Mouse (Mus musculus) heart, embryonic 15.5 days (tissue): Measurements from ENCODE around the gene Ap3s2. TPM values are rescaled to one million over a fixed set of nuclear protein-coding genes. Genes with fewer than 3 reads are reported as not detected.

ENCODE experiments used
- ATAC-seq: fragments of 200-750 bp; cut with Nextera tagmentation; replicated peaks from 2 replicates; pipeline ENCODE4 v1.8.0; 2017; ENCODE audit warnings: low read depth, moderate TSS enrichment; ENCODE audit not compliant: insufficient number of reproducible peaks, insufficient read depth, low FRiP score
- H3K27ac ChIP-seq: fragments of 300-500 bp; sonication (generic); 2 replicates; pipeline ENCODE4 v1.5.1; 2015; ENCODE audit warnings: mild to moderate bottlenecking, inconsistent platforms
- H3K27me3 ChIP-seq: fragments of 300-500 bp; sonication (generic); 2 replicates; pipeline ENCODE4 v1.6.1; 2015; ENCODE audit warnings: inconsistent platforms
- H3K36me3 ChIP-seq: fragments of 300-500 bp; sonication (generic); 2 replicates; pipeline ENCODE4 v1.6.1; 2015; ENCODE audit warnings: mild to moderate bottlenecking, inconsistent platforms
- H3K4me1 ChIP-seq: fragments of 300-500 bp; sonication (generic); replicated peaks from 2 replicates; pipeline ENCODE4 v1.6.1; 2015; ENCODE audit warnings: inconsistent platforms
- H3K4me2 ChIP-seq: fragments of 300-500 bp; sonication (generic); 2 replicates; pipeline ENCODE4 v1.6.1; 2015; ENCODE audit warnings: inconsistent platforms, mild to moderate bottlenecking, moderate library complexity
- H3K4me3 ChIP-seq: fragments of 300-500 bp; sonication (generic); 2 replicates; pipeline ENCODE4 v1.5.1; 2015; ENCODE audit warnings: mild to moderate bottlenecking, inconsistent platforms
- H3K9ac ChIP-seq: fragments of 300-500 bp; sonication (generic); 2 replicates; pipeline ENCODE4 v1.6.1; 2015; ENCODE audit warnings: mild to moderate bottlenecking, inconsistent platforms
- H3K9me3 ChIP-seq: fragments of 300-500 bp; sonication (generic); replicated peaks from 2 replicates; pipeline ENCODE4 v1.6.1; 2016; ENCODE audit warnings: inconsistent platforms
- WGBS: fragments of 180-500 bp; shearing (Covaris S2); methylation state at CpG from one replicate; pipeline ENCODE4 v1.1.7; 2015; ENCODE audit warnings: mixed read lengths; 5-methylcytosine and 5-hydroxymethylcytosine counted together
- polyA plus RNA-seq: library from polyadenylated mRNA; unstranded; fragments of >200 nt; fragmentation: Nextera tagmentation; extraction: Ambion mirVana; gene quantifications from 2 replicates; pipeline ENCODE4 v1.2.1, GENCODE M21; 2015

The Ap3s2 gene
- polyA plus RNA-seq, 1 experiment from 2014 or later: 24.7 TPM

GRCm38 (mm10) chr7:79883613-79884334 is 36.7 kb downstream of the Ap3s2 start:
- no peak for ATAC-seq
- Histone ChIP-seq H3K36me3 (peaks cover 17% of the 10 kb centered on the region; the same call in 1 of the 2 replicates), H3K9me3 (no peaks in the 10 kb centered on the region), H3K4me2 (no peak overlapping the region), H3K27me3 (no peaks in the 10 kb centered on the region), H3K27ac (no peak overlapping the region), H3K4me3 (no peak overlapping the region), H3K4me1 (no peaks in the 10 kb centered on the region; the same call in 1 of the 2 replicates), H3K9ac (no peak overlapping the region)
- WGBS: 87% methylated on average over 7 of the region's 7 CpGs

GRCm38 (mm10) chr7:79881901-79882300 is 38.5 kb downstream of the Ap3s2 start:
- 94% methylated on average over 6 of the region's 6 CpGs for WGBS
- Histone ChIP-seq H3K27ac (no peak overlapping the region), H3K9ac (no peak overlapping the region), H3K4me3 (no peak overlapping the region), H3K36me3 (peaks cover 17% of the 10 kb centered on the region; the same call in 1 of the 2 replicates), H3K4me1 (no peaks in the 10 kb centered on the region; the same call in 1 of the 2 replicates), H3K27me3 (no peaks in the 10 kb centered on the region), H3K4me2 (no peak overlapping the region), H3K9me3 (no peaks in the 10 kb centered on the region)
- no peak for ATAC-seq

DNA sequence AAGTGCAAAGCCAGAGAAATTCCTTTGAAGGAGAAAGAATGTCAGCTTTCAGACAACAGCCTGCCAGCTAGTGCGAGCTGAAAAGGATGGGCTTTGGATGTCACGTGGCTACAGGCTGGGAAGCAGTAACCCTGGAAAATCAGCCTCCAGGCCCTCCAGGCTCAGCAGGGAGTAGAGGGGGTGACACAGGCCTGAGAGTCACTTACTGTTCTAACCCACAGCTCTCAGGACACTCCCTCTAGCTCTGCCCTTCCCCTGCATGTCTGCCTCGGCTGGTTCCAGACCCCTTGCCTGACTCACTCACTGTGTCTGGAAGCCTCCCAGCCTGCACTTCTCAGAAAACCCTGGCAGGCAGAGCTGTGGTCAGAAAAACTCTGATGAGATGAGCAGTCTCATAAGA is 39.5 kb downstream of the Ap3s2 start:
- H3K27ac ChIP-seq: no peak overlapping the region
- peaks cover 17% of the 10 kb centered on the region; the same call in 1 of the 2 replicates for H3K36me3 ChIP-seq
- H3K9ac ChIP-seq: no peak overlapping the region
- WGBS: 40% methylated on average over 3 of the region's 3 CpGs
- no peak overlapping the region for H3K4me3 ChIP-seq
- no peaks in the 10 kb centered on the region for H3K4me1 ChIP-seq
- H3K27me3 ChIP-seq: no peaks in the 10 kb centered on the region
- ATAC-seq: no peak
- no peaks in the 10 kb centered on the region for H3K9me3 ChIP-seq
- H3K4me2 ChIP-seq: no peak overlapping the region

- peaks cover 17% of the 10 kb centered on the region; the same call in 1 of the 2 replicates for H3K36me3 ChIP-seq
- H3K27ac ChIP-seq: no peak overlapping the region
- ATAC-seq: no peak
- no peaks in the 10 kb centered on the region for H3K27me3 ChIP-seq
- 89% methylated on average over 6 of the region's 6 CpGs for WGBS
- no peaks in the 10 kb centered on the region for H3K4me1 ChIP-seq
- no peak overlapping the region for H3K4me3 ChIP-seq
- no peaks in the 10 kb centered on the region for H3K9me3 ChIP-seq
- no peak overlapping the region for H3K9ac ChIP-seq
- H3K4me2 ChIP-seq: no peak overlapping the region
Observed at GRCm38 (mm10) chr7:79880033-79880432, 40.4 kb downstream of the Ap3s2 start.

DNA sequence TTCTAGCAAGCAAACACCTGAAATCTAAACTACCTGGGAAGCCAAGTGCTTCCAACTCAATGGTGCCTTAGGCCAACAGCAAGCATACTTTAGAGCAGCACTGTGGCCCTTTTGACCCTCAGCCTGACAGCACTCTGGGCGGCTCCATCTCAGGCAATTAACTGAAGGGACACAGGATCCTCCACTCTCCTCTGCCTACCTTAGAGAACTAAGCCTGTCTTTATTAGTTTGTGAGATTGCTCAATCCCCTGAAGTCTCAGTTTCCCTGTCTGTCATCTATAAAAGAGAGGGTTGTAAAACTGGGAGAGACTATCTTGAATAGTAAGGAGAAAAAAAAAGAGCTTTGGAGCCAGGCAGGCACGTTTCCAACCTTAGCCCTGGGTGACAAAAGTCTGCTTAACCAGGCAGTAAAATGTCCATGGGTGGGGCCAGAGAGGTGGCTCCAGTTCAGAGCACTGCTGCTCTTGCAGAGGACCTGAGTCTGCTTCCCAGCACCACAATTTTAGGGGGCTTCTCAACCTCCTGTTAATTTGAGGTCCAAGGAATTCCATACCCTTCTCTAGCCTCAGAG is 41.9 kb downstream of the Ap3s2 start:
- no peak overlapping the region for H3K9ac ChIP-seq
- 71% methylated on average over 2 of the region's 2 CpGs for WGBS
- no peak overlapping the region for H3K4me3 ChIP-seq
- H3K27me3 ChIP-seq: no peaks in the 10 kb centered on the region
- H3K27ac ChIP-seq: no peak overlapping the region
- no peaks in the 10 kb centered on the region for H3K4me1 ChIP-seq
- peaks cover 15% of the 10 kb centered on the region; the same call in 1 of the 2 replicates for H3K36me3 ChIP-seq
- H3K4me2 ChIP-seq: no peak overlapping the region
- ATAC-seq: no peak
- no peaks in the 10 kb centered on the region for H3K9me3 ChIP-seq

DNA sequence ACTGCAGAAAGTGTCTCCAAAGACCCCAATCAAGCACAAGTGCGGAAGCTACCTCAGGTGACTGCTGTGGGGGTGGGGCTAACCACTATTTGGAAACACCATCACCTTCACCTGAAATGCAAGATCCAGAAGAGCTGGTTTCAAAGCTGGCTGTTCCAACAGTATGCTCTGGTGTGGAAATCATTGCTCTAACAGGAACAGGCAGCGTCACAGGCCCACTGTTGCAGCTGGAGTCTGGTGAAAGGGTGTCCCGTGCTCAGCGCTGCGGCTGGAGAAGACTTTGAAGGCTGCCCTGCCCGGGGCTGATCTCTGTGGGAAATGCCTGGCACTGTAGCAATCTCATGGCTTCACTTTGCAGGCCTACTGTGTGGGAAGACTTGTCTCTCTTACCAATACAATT is 47.0 kb downstream of the Ap3s2 start:
- no peak overlapping the region for H3K4me2 ChIP-seq
- H3K27ac ChIP-seq: no peak overlapping the region
- H3K4me1 ChIP-seq: no peaks in the 10 kb centered on the region
- H3K9ac ChIP-seq: no peak overlapping the region
- H3K4me3 ChIP-seq: no peak overlapping the region
- no peaks in the 10 kb centered on the region for H3K36me3 ChIP-seq
- H3K27me3 ChIP-seq: no peaks in the 10 kb centered on the region
- ATAC-seq: no peak
- H3K9me3 ChIP-seq: no peaks in the 10 kb centered on the region
- 79% methylated on average over 6 of the region's 6 CpGs for WGBS

DNA sequence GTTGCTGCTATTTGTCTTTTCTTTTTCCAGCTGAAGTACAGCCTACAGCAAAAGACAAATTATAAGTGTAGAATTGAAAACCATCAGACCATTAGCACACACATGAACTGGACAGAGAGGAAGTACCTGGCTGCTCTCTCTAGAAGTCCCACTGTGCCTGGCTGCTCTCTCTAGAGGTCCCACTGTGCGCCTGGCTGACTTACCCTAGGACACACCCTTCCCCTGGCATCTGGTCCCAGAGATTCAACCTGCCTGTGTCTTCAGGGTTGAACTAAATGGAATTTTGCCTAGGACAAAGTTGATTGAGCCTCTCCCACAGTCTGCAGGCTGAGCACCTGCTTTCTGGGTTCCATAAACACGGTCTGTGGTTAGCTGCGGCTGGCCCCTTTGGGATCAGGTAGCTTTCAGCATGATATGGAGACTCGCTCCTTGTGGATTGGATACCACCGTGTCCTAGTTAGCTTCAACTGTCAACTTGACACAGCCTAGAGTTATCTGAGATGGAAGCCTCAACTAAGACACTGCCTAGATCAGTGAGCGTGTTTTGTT is 48.6 kb downstream of the Ap3s2 start:
- Histone ChIP-seq H3K9ac (no peak overlapping the region), H3K27ac (no peak overlapping the region), H3K4me3 (no peak overlapping the region), H3K4me2 (no peak overlapping the region), H3K4me1 (no peaks in the 10 kb centered on the region), H3K36me3 (no peaks in the 10 kb centered on the region), H3K27me3 (no peaks in the 10 kb centered on the region), H3K9me3 (no peaks in the 10 kb centered on the region)
- 77% methylated on average over 6 of the region's 6 CpGs for WGBS
- ATAC-seq: no peak

- Histone ChIP-seq H3K9me3 (no peaks in the 10 kb centered on the region), H3K36me3 (no peaks in the 10 kb centered on the region), H3K4me3 (no peak overlapping the region), H3K9ac (no peak overlapping the region), H3K27me3 (no peaks in the 10 kb centered on the region), H3K4me1 (no peaks in the 10 kb centered on the region), H3K4me2 (no peak overlapping the region), H3K27ac (no peak overlapping the region)
- WGBS: 52% methylated on average over 6 of the region's 6 CpGs
- no peak for ATAC-seq
Observed at GRCm38 (mm10) chr7:79869072-79869719, 51.3 kb downstream of the Ap3s2 start.

DNA sequence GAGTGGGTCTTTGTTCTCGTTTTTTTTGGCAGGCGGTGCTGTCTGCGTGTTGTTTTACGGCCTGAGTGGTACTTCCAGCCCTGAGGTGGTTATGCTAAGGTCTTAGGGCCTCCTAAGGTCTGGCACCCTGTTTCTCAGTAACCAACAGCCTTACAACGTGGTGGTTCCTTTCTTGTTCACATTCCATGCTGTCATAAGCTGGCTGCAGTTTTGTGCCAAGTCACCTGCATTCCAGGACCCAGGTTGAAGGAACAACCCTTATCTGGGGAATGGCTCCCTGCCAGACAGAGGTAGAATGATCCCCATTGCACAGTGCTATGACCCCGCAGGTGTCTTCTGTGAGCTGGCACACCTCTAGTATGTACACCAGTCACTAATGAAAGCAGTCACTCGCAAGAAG is 52.0 kb downstream of the Ap3s2 start:
- Histone ChIP-seq H3K9me3 (no peaks in the 10 kb centered on the region), H3K9ac (no peak overlapping the region), H3K27ac (no peak overlapping the region), H3K27me3 (no peaks in the 10 kb centered on the region), H3K36me3 (no peaks in the 10 kb centered on the region), H3K4me3 (no peak overlapping the region), H3K4me2 (no peak overlapping the region), H3K4me1 (no peaks in the 10 kb centered on the region)
- 71% methylated on average over 7 of the region's 7 CpGs for WGBS
- no peak for ATAC-seq

GRCm38 (mm10) chr7:79867861-79868260 is 52.6 kb downstream of the Ap3s2 start:
- Histone ChIP-seq H3K4me3 (no peak overlapping the region), H3K4me1 (no peaks in the 10 kb centered on the region), H3K36me3 (no peaks in the 10 kb centered on the region), H3K9me3 (no peaks in the 10 kb centered on the region), H3K27me3 (no peaks in the 10 kb centered on the region), H3K9ac (no peak overlapping the region), H3K4me2 (no peak overlapping the region), H3K27ac (no peak overlapping the region)
- 75% methylated on average over 13 of the region's 13 CpGs for WGBS
- ATAC-seq: no peak

- Histone ChIP-seq H3K27me3 (no peaks in the 10 kb centered on the region), H3K4me1 (no peaks in the 10 kb centered on the region), H3K36me3 (no peaks in the 10 kb centered on the region), H3K4me3 (no peak overlapping the region), H3K9ac (no peak overlapping the region), H3K27ac (no peak overlapping the region), H3K9me3 (no peaks in the 10 kb centered on the region), H3K4me2 (no peak overlapping the region)
- 73% methylated on average over 3 of the region's 3 CpGs for WGBS
- no peak for ATAC-seq
Observed at GRCm38 (mm10) chr7:79866294-79867000, 54.0 kb downstream of the Ap3s2 start.
